Mouse (Mus musculus) small intestine, adult 2 months (tissue): ENCODE results near the gene Ints5.

Experiments used
- CTCF ChIP-seq: fragments of 200-500 bp; IDR thresholded peaks from 2 replicates; pipeline ENCODE4 v1.5.1; 2012; ENCODE audit warnings: low read depth, mild to moderate bottlenecking, control low read depth, inconsistent platforms, low read length, moderate library complexity, mixed read lengths; ENCODE audit not compliant: insufficient replicate concordance, insufficient read length; ENCODE audit errors: extremely low read depth
- POLR2A ChIP-seq: fragments of 200-500 bp; IDR thresholded peaks from 2 replicates; pipeline ENCODE4 v1.6.1; 2012; ENCODE audit warnings: low read depth, mild to moderate bottlenecking, control low read depth, inconsistent platforms, low read length, moderate library complexity

GRCm38 (mm10) chr19:8857689-8858088 is 35.1 kb upstream of the Ints5 start:
- TF ChIP-seq POLR2A (no peak), CTCF (peak; percentile 64; the same call in 1 of the 2 replicates)
